Mouse (Mus musculus): Measurements from ENCODE around the gene Vmn1r173. TPM values are rescaled to one million over a fixed set of nuclear protein-coding genes. Genes with fewer than 3 reads are reported as not detected.
"Not testable (repeated sequence)": the region's sequence is repeated elsewhere in the genome, so short reads cannot be mapped to it uniquely, and the experiment has no call there.

Vmn1r173 gene
- polyA plus RNA-seq (2016; fragmentation: Nextera tagmentation; extraction: Ambion mirVana), result not detected in 2 replicates

- 49% methylated on average over 1 of the region's 1 CpGs for WGBS
- ATAC-seq (ENCODE audit: low FRiP score); H3K4me2 ChIP-seq; H3K27me3 ChIP-seq; H3K9me3 ChIP-seq; H3K36me3 ChIP-seq (replicated peaks); H3K4me3 ChIP-seq (replicated peaks); H3K27ac ChIP-seq; H3K4me1 ChIP-seq; H3K9ac ChIP-seq: not testable (repeated sequence)
Measured at GRCm38 (mm10) chr7:23700403-23700802, at the start of gene Vmn1r173. Gene Vmn1r173 (plus strand): TSS chr7:23700703.

DNA sequence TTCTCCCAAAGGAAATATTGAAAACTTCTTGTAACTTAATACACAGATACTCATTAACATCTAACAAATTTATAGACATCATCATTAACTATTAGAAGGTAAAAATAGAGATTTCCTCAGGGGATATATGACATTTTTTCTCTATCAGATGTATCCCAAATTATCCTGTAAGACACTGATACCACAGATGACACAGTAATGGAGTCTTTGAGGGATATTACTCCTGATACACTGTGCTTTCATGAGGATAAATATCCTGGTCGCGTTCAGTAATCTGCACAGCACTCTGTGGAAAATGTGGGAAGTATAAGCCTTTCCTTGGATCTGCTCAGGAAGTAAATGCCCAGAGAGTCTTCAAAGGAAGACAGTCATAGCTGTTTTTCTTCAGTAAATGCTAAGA is 42.5 kb upstream of the Vmn1r173 start, which contains the start of gene Vmn1r172:
Gene Vmn1r172 (plus strand): TSS at position 301 of the 400 bp plus-strand sequence.
- Histone ChIP-seq H3K36me3 (replicated peaks) (no peaks in the 10 kb centered on the region), H3K27ac (no peak within 1 kb of the TSS)
- 67% methylated on average over 2 of the region's 2 CpGs for WGBS

GRCm38 (mm10) chr7:23751970-23752369 is 51.5 kb downstream of the Vmn1r173 start, which contains the start of gene Vmn1r174:
Gene Vmn1r174 (plus strand): TSS chr7:23752270.
- not testable (repeated sequence) for H3K27me3 ChIP-seq; H3K36me3 ChIP-seq (replicated peaks); H3K9ac ChIP-seq; ATAC-seq (ENCODE audit: low FRiP score); H3K9me3 ChIP-seq; H3K27ac ChIP-seq; H3K4me2 ChIP-seq; H3K4me3 ChIP-seq (replicated peaks); H3K4me1 ChIP-seq
- WGBS, result 58% methylated on average over 1 of the region's 1 CpGs

More for the DNA sequence above, 42.5 kb upstream of the Vmn1r173 start, which contains the start of gene Vmn1r172:
- ATAC-seq (ENCODE audit: low FRiP score), result no peak
- no peak within 1 kb of the TSS for H3K4me2 ChIP-seq
- no peak within 1 kb of the TSS for H3K9ac ChIP-seq
- H3K4me3 ChIP-seq (replicated peaks), result no peak within 1 kb of the TSS
- no peaks in the 10 kb centered on the region for H3K9me3 ChIP-seq
- H3K4me1 ChIP-seq, result no peaks in the 10 kb centered on the region
- H3K27me3 ChIP-seq, result no peaks in the 10 kb centered on the region

Other genes with a start within 250 kb of the Vmn1r173 start
- not detected in 2 replicates for gene Vmn1r167, start 193.5 kb upstream of the Vmn1r173 start, polyA plus RNA-seq (2016; fragmentation: Nextera tagmentation; extraction: Ambion mirVana)
- not detected in 2 replicates for gene Vmn1r168, start 161.0 kb upstream of the Vmn1r173 start, polyA plus RNA-seq (2016; fragmentation: Nextera tagmentation; extraction: Ambion mirVana)
- not detected in 2 replicates for gene Vmn1r169, start 125.2 kb upstream of the Vmn1r173 start, polyA plus RNA-seq (2016; fragmentation: Nextera tagmentation; extraction: Ambion mirVana)
- gene Vmn1r170, start 94.5 kb upstream of the Vmn1r173 start, polyA plus RNA-seq (2016; fragmentation: Nextera tagmentation; extraction: Ambion mirVana), result not detected in 2 replicates
- not detected in 2 replicates for gene Vmn1r171, start 70.0 kb upstream of the Vmn1r173 start, polyA plus RNA-seq (2016; fragmentation: Nextera tagmentation; extraction: Ambion mirVana)
- not detected in 2 replicates for gene Vmn1r172, start 42.4 kb upstream of the Vmn1r173 start, polyA plus RNA-seq (2016; fragmentation: Nextera tagmentation; extraction: Ambion mirVana)
- not detected in 2 replicates for gene Vmn1r174, start 51.6 kb downstream of the Vmn1r173 start, polyA plus RNA-seq (2016; fragmentation: Nextera tagmentation; extraction: Ambion mirVana)
- not detected in 2 replicates for gene Vmn1r175, start 109.9 kb downstream of the Vmn1r173 start, polyA plus RNA-seq (2016; fragmentation: Nextera tagmentation; extraction: Ambion mirVana)
- not detected in 2 replicates for gene Vmn1r176, start 136.7 kb downstream of the Vmn1r173 start, polyA plus RNA-seq (2016; fragmentation: Nextera tagmentation; extraction: Ambion mirVana)
- gene Vmn1r177, start 165.7 kb downstream of the Vmn1r173 start, polyA plus RNA-seq (2016; fragmentation: Nextera tagmentation; extraction: Ambion mirVana), result not detected in 2 replicates
- not detected in 2 replicates for gene Vmn1r178, start 191.3 kb downstream of the Vmn1r173 start, polyA plus RNA-seq (2016; fragmentation: Nextera tagmentation; extraction: Ambion mirVana)
- not detected in 2 replicates for gene Vmn1r179, start 226.3 kb downstream of the Vmn1r173 start, polyA plus RNA-seq (2016; fragmentation: Nextera tagmentation; extraction: Ambion mirVana)
- gene Vmn1r180, start 249.9 kb downstream of the Vmn1r173 start, polyA plus RNA-seq (2016; fragmentation: Nextera tagmentation; extraction: Ambion mirVana), result not detected in 2 replicates